Mouse (Mus musculus) left cerebral cortex, postnatal 10 days (tissue): ENCODE data around the gene Snd1. TPM values are rescaled to one million over a fixed set of nuclear protein-coding genes. Genes with fewer than 3 reads are reported as not detected.
"Not testable (repeated sequence)": the region's sequence is repeated elsewhere in the genome, so short reads cannot be mapped to it uniquely, and the experiment has no call there.

Experiments used
- DNase-seq, 2 experiments: peaks; one replicate each; pipeline ENCODE4 v3.0.0; 2021 to 2022; ENCODE audit warnings: low spot score in 2 of 2, mixed read lengths in 1 of 2; ENCODE audit errors: extremely low spot score in 1 of 2
- intact Hi-C: fragments of 180-260 bp; cut with DNase I; formaldehyde crosslinking; loops from one replicate; pipeline ENCODE4 v1.15.1; 2025
- total RNA-seq, 2 experiments: library from RNA; stranded (reverse); gene quantifications; 2 replicates each; pipeline ENCODE4 v1.2.3; 2021

The Snd1 gene
- total RNA-seq, 2 experiments from 2014 or later, result 109 to 116 TPM

- DNase-seq, intact Hi-C loops: not testable (repeated sequence)
Observed at GRCm38 (mm10) chr6:28927987-28928386, 453.0 kb downstream of the Snd1 start.

DNA sequence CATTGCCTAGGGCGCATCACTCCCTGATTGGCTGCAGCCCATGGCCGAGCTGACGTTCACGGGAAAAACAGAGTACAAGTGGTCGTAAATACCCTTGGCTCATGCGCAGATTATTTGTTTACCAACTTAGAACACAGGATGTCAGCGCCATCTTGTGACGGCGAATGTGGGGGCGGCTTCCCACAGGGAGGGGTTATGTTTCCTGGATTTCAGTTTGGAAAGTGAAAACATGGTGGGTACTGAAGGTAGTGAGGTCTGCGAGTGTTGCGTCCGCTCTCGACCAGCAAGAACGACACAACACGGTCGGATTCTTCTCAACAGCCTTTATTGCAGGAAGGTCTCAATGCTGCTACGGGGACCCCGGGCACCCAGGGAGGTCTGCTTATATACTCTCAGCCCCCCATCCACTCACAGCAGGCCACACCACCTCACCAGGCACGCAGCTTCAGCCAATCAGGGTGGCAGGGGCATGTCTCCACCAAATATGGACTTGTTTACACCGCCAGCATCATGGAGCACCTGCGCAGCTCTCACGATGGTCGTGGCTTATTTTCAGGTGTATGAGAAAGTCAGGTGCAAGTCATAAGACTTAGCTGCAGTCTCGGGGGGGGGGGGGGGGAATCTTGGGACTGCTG lies 454.3 kb downstream of the Snd1 start:
- peak in 1 of 2 experiments; percentile 9 for DNase-seq
- intact Hi-C loops, result not testable (repeated sequence)

GRCm38 (mm10) chr6:28931234-28931633 lies 456.3 kb downstream of the Snd1 start:
- intact Hi-C loops, result no loop called here
- no peak for DNase-seq

DNA sequence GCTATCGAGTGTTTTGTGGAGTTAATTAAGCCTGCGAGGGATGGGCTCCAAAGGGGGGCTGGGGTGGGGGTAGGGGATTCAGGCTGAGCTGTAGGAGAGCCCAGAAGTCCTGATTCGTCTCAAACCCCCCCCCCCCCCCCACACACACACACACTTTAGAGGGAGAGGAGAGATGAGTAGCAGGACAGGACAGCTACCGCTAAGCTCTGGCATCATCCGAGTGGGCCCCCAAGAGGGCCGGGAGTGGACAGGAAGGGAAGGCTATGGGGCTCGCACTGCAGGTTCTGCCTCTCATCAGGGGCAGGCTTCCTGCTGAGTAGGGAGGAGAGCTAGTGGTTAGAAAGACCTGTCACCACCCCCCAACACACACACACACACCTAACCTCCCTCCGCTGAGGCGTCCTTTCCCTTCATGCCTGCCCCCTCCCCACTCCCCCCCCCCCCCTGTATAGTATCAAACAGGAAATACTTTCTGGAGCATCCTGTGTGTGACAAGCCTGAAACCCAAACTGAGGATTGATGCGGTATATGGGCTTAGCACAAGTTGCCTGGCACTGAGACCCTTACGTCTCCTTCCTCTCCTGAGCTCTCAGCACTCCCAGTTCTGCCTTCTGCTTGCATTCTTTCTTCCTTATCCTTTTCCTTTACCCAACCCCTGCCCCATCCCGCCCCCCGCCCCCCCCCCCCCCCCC lies 456.8 kb downstream of the Snd1 start:
- intact Hi-C loops, result no loop called here
- DNase-seq, result peak in 1 of 2 experiments; percentile 33

DNA sequence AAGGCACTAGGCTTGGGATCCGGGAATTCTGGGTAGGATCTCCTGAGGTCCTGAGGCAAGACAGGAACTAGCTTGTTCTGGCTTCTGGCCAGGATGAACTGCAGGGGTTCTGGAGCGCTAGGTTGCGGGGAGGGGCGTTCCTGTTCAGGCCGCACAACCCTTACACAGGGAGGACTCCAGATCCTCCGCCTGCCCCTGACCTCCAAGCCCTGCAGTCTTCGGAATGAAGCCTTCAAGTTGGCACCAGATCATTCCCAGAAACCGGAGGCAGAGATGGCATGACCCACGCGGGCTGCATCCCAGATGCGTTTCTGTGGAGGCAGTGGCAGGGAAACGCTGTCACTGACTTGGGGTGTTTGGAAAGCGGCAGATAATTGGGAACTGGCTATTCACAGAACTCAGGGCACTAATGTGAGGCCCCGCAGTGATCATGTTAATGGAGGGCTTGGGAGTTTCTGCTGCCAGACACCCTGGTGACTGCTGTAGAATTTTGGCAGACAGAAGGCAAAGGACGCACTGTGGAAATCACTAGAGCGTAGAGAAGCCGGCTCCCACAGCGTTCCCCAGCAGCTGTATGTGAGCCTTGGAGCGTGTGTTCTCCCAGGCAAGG lies 457.5 kb downstream of the Snd1 start:
- intact Hi-C loops, result no loop called here
- peak; percentile 7 to 83 for DNase-seq

GRCm38 (mm10) chr6:28935736-28936135 lies 460.8 kb downstream of the Snd1 start:
- no peak for DNase-seq
- intact Hi-C loops, result no loop called here

- no peak for DNase-seq
- intact Hi-C loops, result no loop called here
Observed at GRCm38 (mm10) chr6:28947254-28947653, 472.3 kb downstream of the Snd1 start.

DNA sequence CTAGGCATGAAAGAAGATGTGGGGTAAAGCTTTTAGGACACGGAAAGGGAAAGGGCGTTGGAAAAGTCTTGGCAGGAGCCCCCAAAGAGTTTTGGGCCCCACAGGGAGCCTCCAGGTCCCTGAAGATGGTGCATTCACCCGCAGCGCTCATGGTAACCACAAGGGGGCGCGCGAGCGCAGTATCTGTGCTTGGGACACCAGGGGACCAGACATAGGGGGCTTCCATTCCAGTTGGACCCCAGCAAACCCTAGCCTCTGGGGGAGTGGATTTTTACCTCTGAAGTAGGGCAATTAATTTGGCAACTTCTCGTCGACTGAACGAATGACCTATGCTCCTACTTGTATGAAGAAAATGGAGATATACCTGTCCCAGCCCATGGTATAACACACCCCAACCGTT lies 474.3 kb downstream of the Snd1 start:
- intact Hi-C loops, result loop anchor here (2.0 kb wide), 1 partner anchor 74 kb away; no protein-coding TSS in a partner anchor
- peak; percentile 22 to 72 for DNase-seq

DNA sequence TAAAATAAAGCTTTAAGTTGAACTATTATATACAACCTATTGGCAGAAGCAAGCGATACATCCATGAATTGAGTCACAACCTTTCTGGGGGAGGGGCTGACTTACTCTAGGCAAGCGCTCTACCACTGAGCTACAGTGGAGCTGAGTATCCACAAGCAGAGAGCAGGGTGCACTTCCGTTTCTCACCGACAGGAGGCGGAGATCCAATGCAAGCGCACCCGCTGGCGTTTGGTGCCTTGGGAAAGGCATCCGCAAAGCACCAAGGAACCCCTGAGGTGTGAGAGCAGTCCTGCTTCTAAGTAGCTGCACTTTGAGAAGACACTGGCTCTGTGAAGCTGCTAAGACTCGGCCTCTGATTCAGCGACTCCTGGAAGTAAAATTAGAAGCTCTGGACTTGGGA lies 480.6 kb downstream of the Snd1 start:
- DNase-seq, result peak; percentile 40 to 76
- intact Hi-C loops, result no loop called here

- intact Hi-C loops, result no loop called here
Observed at GRCm38 (mm10) chr6:28957486-28957885, 482.5 kb downstream of the Snd1 start.

GRCm38 (mm10) chr6:28963178-28963577 lies 488.2 kb downstream of the Snd1 start:
- intact Hi-C loops, result no loop called here
- no peak for DNase-seq

More at GRCm38 (mm10) chr6:28957486-28957885, 482.5 kb downstream of the Snd1 start:
- DNase-seq, result no peak

DNA sequence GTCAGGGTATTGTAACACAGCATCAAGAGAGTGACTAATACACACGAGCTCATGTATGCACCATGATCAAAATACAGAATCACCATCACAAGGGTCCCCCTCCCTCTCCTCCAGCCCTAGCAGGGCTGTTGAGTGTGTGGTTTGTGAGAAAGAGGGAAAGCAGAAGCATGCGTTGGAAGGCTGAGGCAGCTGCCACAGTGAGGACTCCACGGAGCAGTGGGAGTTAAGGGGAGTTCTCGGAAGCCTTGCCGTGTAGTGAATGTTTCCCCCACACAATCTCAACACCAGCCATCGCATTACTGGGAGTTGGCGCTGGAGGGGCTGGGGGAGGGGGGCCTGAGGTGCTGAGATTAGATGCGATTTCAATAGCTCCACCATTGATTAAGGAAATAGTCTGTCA lies 490.3 kb downstream of the Snd1 start:
- intact Hi-C loops, result no loop called here
- no peak for DNase-seq

GRCm38 (mm10) chr6:28969615-28970014 lies 494.7 kb downstream of the Snd1 start:
- intact Hi-C loops, result no loop called here
- DNase-seq, result peak in 1 of 2 experiments; percentile 42

- intact Hi-C loops, result no loop called here
- no peak for DNase-seq
Observed at GRCm38 (mm10) chr6:28970711-28971110, 495.8 kb downstream of the Snd1 start.

GRCm38 (mm10) chr6:28974498-28974897 lies 499.6 kb downstream of the Snd1 start:
- intact Hi-C loops, result no loop called here
- DNase-seq, result no peak

- DNase-seq, result peak in 1 of 2 experiments; percentile 63
- intact Hi-C loops, result no loop called here
Observed at GRCm38 (mm10) chr6:28975106-28975505, 500.2 kb downstream of the Snd1 start.

DNA sequence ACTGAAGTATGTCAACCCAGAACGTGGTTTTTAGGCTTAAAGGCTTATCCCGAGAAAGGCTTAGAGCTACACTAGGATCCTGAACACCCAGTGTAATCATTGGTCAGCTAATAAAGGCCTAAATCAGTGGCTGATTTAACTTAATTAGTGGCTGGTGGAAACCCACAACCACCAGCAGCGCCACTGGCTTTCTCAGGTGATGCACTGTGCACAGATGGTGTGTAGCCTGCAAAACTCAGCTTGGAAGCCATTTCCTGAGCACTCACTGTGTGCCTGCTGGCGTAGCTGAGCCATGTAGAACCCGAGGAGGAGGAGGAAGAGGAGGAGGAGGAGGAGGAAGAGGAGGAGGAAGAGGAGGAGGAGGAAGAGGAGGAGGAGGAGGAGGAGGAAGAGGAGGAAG lies 503.1 kb downstream of the Snd1 start:
- intact Hi-C loops, result no loop called here
- no peak for DNase-seq

DNA sequence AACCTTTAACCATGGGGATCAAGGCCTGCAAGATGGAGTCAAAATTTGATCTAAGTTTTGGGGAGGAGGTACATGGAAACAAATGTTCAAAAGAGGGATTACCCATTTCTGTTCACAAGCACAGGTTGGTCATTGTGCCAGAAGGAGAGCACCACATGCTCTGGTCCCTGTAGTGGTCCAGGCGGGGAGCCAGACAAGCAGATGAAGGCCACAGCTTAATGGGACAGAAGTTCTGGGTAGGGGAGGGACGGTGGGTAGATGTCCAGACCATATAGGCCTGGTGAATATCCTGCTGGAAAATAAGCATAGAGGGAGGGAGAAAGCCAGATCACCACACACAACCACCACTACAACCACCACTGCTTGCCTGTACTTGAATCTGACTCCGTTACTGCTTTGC lies 503.9 kb downstream of the Snd1 start:
- intact Hi-C loops, result no loop called here
- no peak for DNase-seq

DNA sequence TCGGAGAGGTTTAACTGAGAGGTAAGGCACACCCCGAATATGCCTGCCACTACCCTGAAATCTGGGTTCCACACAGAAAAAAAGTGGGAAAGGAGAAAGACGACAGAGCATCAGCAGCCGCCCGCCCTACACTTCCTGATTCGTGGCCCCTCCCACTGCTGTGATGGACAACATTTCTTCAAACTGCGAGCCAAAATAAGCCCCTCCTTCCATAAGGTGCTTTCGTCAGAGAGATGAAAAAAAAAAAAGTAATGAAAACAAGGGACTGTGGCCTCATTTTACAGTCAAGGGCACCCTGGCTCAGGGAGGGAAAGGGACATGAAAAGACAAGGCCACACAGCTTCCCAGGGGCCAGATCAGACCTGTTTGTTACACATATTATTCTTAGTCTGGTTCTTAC lies 504.6 kb downstream of the Snd1 start:
- intact Hi-C loops, result no loop called here
- no peak for DNase-seq

DNA sequence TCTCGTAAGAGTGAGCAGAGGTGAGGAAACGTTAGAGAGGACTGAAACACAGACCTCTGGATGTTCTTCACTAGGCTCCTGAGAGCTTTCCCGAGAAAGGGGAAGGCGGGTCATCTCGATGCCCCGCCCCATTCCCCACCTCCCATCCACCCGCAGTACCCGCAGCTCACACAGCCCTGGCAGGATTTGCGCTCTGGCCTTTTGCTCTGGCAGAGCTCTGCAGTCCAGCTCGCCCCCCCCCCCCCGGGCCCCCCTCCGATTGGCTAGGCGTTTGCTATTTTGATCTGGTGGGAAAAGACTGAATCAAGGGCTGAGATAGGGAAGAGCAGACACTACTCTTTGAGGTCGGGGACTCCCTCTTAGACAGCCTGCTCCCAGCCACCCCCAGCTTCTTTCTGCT lies 505.3 kb downstream of the Snd1 start:
- intact Hi-C loops, result no loop called here
- DNase-seq, result no peak
